Mouse (Mus musculus) stomach, postnatal 0 days (tissue): ENCODE data around the gene Gtf3c2. TPM values are rescaled to one million over a fixed set of nuclear protein-coding genes. Genes with fewer than 3 reads are reported as not detected.
A peak's percentile ranks its signal among the peaks of the same experiment; 100 is the strongest.

Experiments used
- ATAC-seq: fragments of 200-750 bp; cut with Nextera tagmentation; 2 replicates; pipeline ENCODE4 v1.8.0; 2017; ENCODE audit not compliant: low FRiP score, low TSS enrichment
- DNase-seq: peaks from one replicate; pipeline ENCODE4 v3.0.0-alpha.2; 2016; ENCODE audit warnings: low spot score
- H3K27ac ChIP-seq: fragments of 300-500 bp; sonication (generic); replicated peaks from 2 replicates; pipeline ENCODE4 v1.5.1; 2014; ENCODE audit warnings: mild to moderate bottlenecking, control low read depth
- H3K27me3 ChIP-seq: fragments of 300-500 bp; sonication (generic); 2 replicates; pipeline ENCODE4 v1.6.1; 2014; ENCODE audit warnings: low read length; ENCODE audit not compliant: control insufficient read depth, insufficient read depth
- H3K36me3 ChIP-seq: fragments of 300-500 bp; sonication (generic); 2 replicates; pipeline ENCODE4 v1.6.1; 2014; ENCODE audit warnings: low read length, mixed read lengths; ENCODE audit not compliant: control insufficient read depth, insufficient read depth
- H3K4me1 ChIP-seq: fragments of 300-500 bp; sonication (generic); replicated peaks from 2 replicates; pipeline ENCODE4 v1.6.1; 2014; ENCODE audit warnings: antibody characterized with exemption; ENCODE audit not compliant: control insufficient read depth, insufficient read depth
- H3K4me2 ChIP-seq: fragments of 300-500 bp; sonication (generic); replicated peaks from 2 replicates; pipeline ENCODE4 v1.6.1; 2014; ENCODE audit warnings: low read depth, mild to moderate bottlenecking, control low read depth, moderate library complexity
- H3K4me3 ChIP-seq: fragments of 300-500 bp; sonication (generic); 2 replicates; pipeline ENCODE4 v1.5.1; 2014; ENCODE audit warnings: low read depth, low read length, control low read depth
- H3K9ac ChIP-seq: fragments of 300-500 bp; sonication (generic); 2 replicates; pipeline ENCODE4 v1.6.1; 2014; ENCODE audit warnings: mild to moderate bottlenecking, low read length, control low read depth, mixed read lengths
- H3K9me3 ChIP-seq: fragments of 300-500 bp; sonication (generic); 2 replicates; pipeline ENCODE4 v1.6.1; 2016; ENCODE audit warnings: low read length; ENCODE audit not compliant: control insufficient read depth
- CTCF ChIP-seq: IDR thresholded peaks from 2 replicates; pipeline ENCODE4 v1.5.1; 2016; ENCODE audit warnings: antibody characterized with exemption, low read depth, mild to moderate bottlenecking, moderate library complexity
- EP300 ChIP-seq: optimal IDR thresholded peaks from 2 replicates; pipeline ENCODE3; 2016; ENCODE audit warnings: antibody characterized with exemption
- WGBS: fragments of 180-500 bp; shearing (Covaris S2); extraction: QIAGEN DNeasy Blood & Tissue Kit; methylation state at CpG from one replicate; pipeline ENCODE4 v1.1.7; 2014; 5-methylcytosine and 5-hydroxymethylcytosine counted together
- polyA plus RNA-seq: library from polyadenylated mRNA; unstranded; fragments of >200 nt; fragmentation: Nextera tagmentation; extraction: Ambion mirVana; gene quantifications from 2 replicates; pipeline ENCODE4 v1.2.1, GENCODE M21; 2015

Gtf3c2 gene
- polyA plus RNA-seq, 1 experiment from 2014 or later, result 19.9 TPM

- H3K4me1 ChIP-seq, result no peaks in the 10 kb centered on the region
- no peaks in the 10 kb centered on the region for H3K36me3 ChIP-seq
- ATAC-seq, result no peak
- no peak for DNase-seq
- no peak overlapping the region for H3K4me2 ChIP-seq
- H3K27ac ChIP-seq, result no peak overlapping the region
- H3K9me3 ChIP-seq, result no peaks in the 10 kb centered on the region
- no peak for TF ChIP-seq EP300
- no peak for TF ChIP-seq CTCF
- H3K27me3 ChIP-seq, result peaks cover 9% of the 10 kb centered on the region
- H3K4me3 ChIP-seq, result no peak overlapping the region
- 2% methylated on average over 33 of the region's 33 CpGs for WGBS
- no peak overlapping the region for H3K9ac ChIP-seq
Measured at GRCm38 (mm10) chr5:31136730-31137424, 43.1 kb downstream of the Gtf3c2 start.

- Histone ChIP-seq H3K9ac (no peak overlapping the region), H3K4me1 (no peaks in the 10 kb centered on the region), H3K4me3 (no peak overlapping the region), H3K36me3 (no peaks in the 10 kb centered on the region), H3K4me2 (no peak overlapping the region), H3K9me3 (no peaks in the 10 kb centered on the region), H3K27me3 (no peaks in the 10 kb centered on the region), H3K27ac (no peak overlapping the region)
- WGBS, result 36% methylated on average over 5 of the region's 5 CpGs
- no peak for TF ChIP-seq EP300
- peak; percentile 10; the same call in 1 of the 2 replicates for TF ChIP-seq CTCF
- ATAC-seq (no peak), DNase-seq (no peak)
Measured at GRCm38 (mm10) chr5:31126050-31126449, 53.9 kb downstream of the Gtf3c2 start.

GRCm38 (mm10) chr5:31123481-31123880, 56.5 kb downstream of the Gtf3c2 start:
- WGBS, result 43% methylated on average over 2 of the region's 2 CpGs
- Histone ChIP-seq H3K4me2 (no peak overlapping the region), H3K4me3 (no peak overlapping the region), H3K27ac (no peak overlapping the region), H3K9me3 (no peaks in the 10 kb centered on the region), H3K27me3 (no peaks in the 10 kb centered on the region), H3K4me1 (no peaks in the 10 kb centered on the region), H3K9ac (no peak overlapping the region), H3K36me3 (no peaks in the 10 kb centered on the region)
- no peak for ATAC-seq
- TF ChIP-seq EP300 (no peak), CTCF (no peak)
- DNase-seq, result no peak

GRCm38 (mm10) chr5:31121111-31121510, 58.8 kb downstream of the Gtf3c2 start:
- Histone ChIP-seq H3K4me3 (no peak overlapping the region), H3K4me1 (no peaks in the 10 kb centered on the region), H3K9me3 (no peaks in the 10 kb centered on the region), H3K4me2 (no peak overlapping the region), H3K36me3 (no peaks in the 10 kb centered on the region), H3K27me3 (no peaks in the 10 kb centered on the region), H3K27ac (no peak overlapping the region), H3K9ac (no peak overlapping the region)
- TF ChIP-seq EP300 (no peak), CTCF (no peak)
- no peak for ATAC-seq
- DNase-seq, result no peak
- 79% methylated on average over 8 of the region's 8 CpGs for WGBS

- TF ChIP-seq EP300 (no peak), CTCF (no peak)
- ATAC-seq, result no peak
- no peak overlapping the region for H3K4me2 ChIP-seq
- H3K36me3 ChIP-seq, result no peaks in the 10 kb centered on the region
- no peak overlapping the region for H3K4me3 ChIP-seq
- no peaks in the 10 kb centered on the region for H3K9me3 ChIP-seq
- no peak overlapping the region for H3K27ac ChIP-seq
- H3K9ac ChIP-seq, result no peak overlapping the region
- H3K4me1 ChIP-seq, result no peaks in the 10 kb centered on the region
- no peak for DNase-seq
- WGBS, result 24% methylated on average over 10 of the region's 10 CpGs
- H3K27me3 ChIP-seq, result no peaks in the 10 kb centered on the region
Measured at GRCm38 (mm10) chr5:31116912-31117311, 63.0 kb downstream of the Gtf3c2 start.

GRCm38 (mm10) chr5:31116354-31116753, 63.6 kb downstream of the Gtf3c2 start, which contains the start of gene Trim54:
TSS of gene Trim54 (plus strand) at chr5:31116712.
- TF ChIP-seq CTCF (no peak), EP300 (no peak)
- H3K4me3 ChIP-seq, result no peak within 1 kb of the TSS
- H3K4me1 ChIP-seq, result no peaks in the 10 kb centered on the region
- no peak within 1 kb of the TSS for H3K4me2 ChIP-seq
- H3K36me3 ChIP-seq, result no peaks in the 10 kb centered on the region
- ATAC-seq (no peak), DNase-seq (no peak)
- H3K9me3 ChIP-seq, result no peaks in the 10 kb centered on the region
- H3K27ac ChIP-seq, result no peak within 1 kb of the TSS
- H3K27me3 ChIP-seq, result no peaks in the 10 kb centered on the region
- WGBS, result 30% methylated on average over 3 of the region's 3 CpGs
- no peak within 1 kb of the TSS for H3K9ac ChIP-seq
